Mouse (Mus musculus) hindbrain, embryonic 13.5 days (tissue): ENCODE measurements around the gene Cryge. TPM values are rescaled to one million over a fixed set of nuclear protein-coding genes. Genes with fewer than 3 reads are reported as not detected.
"Not testable (repeated sequence)": the region's sequence is repeated elsewhere in the genome, so short reads cannot be mapped to it uniquely, and the experiment has no call there.

Source experiments
- ATAC-seq: fragments of 200-750 bp; cut with Nextera tagmentation; 2 replicates; pipeline ENCODE4 v1.8.0; 2017; ENCODE audit warnings: moderate TSS enrichment; ENCODE audit not compliant: low FRiP score
- H3K27ac ChIP-seq: fragments of 300-500 bp; sonication (generic); 2 replicates; pipeline ENCODE4 v1.5.1; 2015; ENCODE audit warnings: inconsistent platforms, mild to moderate bottlenecking, moderate library complexity
- H3K27me3 ChIP-seq: fragments of 300-500 bp; sonication (generic); 2 replicates; pipeline ENCODE4 v1.6.1; 2015; ENCODE audit warnings: mild to moderate bottlenecking, inconsistent platforms
- H3K36me3 ChIP-seq: fragments of 300-500 bp; sonication (generic); 2 replicates; pipeline ENCODE4 v1.6.1; 2015; ENCODE audit warnings: mild to moderate bottlenecking, inconsistent platforms
- H3K4me1 ChIP-seq: fragments of 300-500 bp; sonication (generic); replicated peaks from 2 replicates; pipeline ENCODE4 v1.6.1; 2015; ENCODE audit warnings: inconsistent platforms
- H3K4me2 ChIP-seq: fragments of 300-500 bp; sonication (generic); 2 replicates; pipeline ENCODE4 v1.6.1; 2015; ENCODE audit warnings: inconsistent platforms, mild to moderate bottlenecking, moderate library complexity
- H3K4me3 ChIP-seq: fragments of 300-500 bp; sonication (generic); 2 replicates; pipeline ENCODE4 v1.5.1; 2015; ENCODE audit warnings: mild to moderate bottlenecking, inconsistent platforms
- H3K9ac ChIP-seq: fragments of 300-500 bp; sonication (generic); 2 replicates; pipeline ENCODE4 v1.6.1; 2015; ENCODE audit warnings: mild to moderate bottlenecking, inconsistent platforms
- H3K9me3 ChIP-seq: fragments of 300-500 bp; sonication (generic); 2 replicates; pipeline ENCODE4 v1.6.1; 2016; ENCODE audit warnings: inconsistent platforms
- WGBS: fragments of 180-500 bp; shearing (Covaris S2); methylation state at CpG from one replicate; pipeline ENCODE4 v1.1.7; 2015; 5-methylcytosine and 5-hydroxymethylcytosine counted together
- polyA plus RNA-seq: library from polyadenylated mRNA; unstranded; fragments of >200 nt; fragmentation: Nextera tagmentation; extraction: Ambion mirVana; gene quantifications from 2 replicates; pipeline ENCODE4 v1.2.1, GENCODE M21; 2015

Gene Cryge
- polyA plus RNA-seq = not detected in 2 replicates

DNA sequence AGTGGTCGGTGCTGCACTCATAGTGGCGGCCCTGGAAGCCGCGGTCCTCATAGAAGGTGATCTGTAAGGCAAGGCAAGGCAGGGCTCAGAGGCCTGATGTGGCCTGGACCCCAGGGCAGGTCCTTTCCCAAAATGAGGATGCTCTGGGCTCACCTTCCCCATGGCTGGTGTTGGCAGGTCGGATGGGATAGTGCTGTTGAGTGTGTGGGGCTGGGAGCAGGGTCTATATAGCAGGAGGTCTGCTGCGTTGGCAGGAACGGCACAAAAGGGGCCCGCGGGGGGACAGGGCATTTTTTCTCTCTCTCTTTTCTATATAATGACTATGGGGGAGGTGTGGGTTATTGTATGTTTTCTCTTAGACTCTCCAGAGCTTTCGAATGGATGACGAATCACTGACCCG, at the start of gene Cryge:
TSS of gene Cryge (minus strand) at position 198 of the 400 bp plus-strand sequence.
- WGBS = 49% methylated on average over 12 of the region's 12 CpGs
- not testable (repeated sequence) for H3K9me3 ChIP-seq, H3K27ac ChIP-seq, H3K27me3 ChIP-seq, ATAC-seq, H3K4me3 ChIP-seq, H3K36me3 ChIP-seq, H3K4me2 ChIP-seq, H3K4me1 ChIP-seq, H3K9ac ChIP-seq

DNA sequence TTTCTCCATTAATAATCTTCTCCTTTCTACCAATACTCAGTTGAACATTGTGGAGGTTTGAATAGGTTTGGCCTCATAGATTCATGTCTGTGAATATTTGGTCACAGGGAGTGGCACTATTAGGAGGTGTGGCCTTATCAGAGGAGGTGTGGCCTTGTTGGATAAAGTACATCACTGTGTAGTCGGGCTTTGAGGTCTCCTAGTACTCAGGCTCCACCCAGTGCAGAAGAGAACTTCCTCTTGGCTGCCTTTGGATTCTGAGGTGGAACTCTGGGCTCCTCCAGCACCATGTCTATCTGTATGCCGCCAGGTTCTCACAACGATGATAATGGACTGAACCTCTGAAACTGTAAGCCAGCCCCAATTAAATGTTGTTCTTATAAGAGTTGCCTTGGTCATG, 46.0 kb upstream of the Cryge start:
- Histone ChIP-seq H3K9ac (no peak overlapping the region), H3K36me3 (no peaks in the 10 kb centered on the region), H3K9me3 (no peaks in the 10 kb centered on the region), H3K4me1 (no peaks in the 10 kb centered on the region), H3K27ac (no peak overlapping the region), H3K4me2 (no peak overlapping the region), H3K4me3 (no peak overlapping the region), H3K27me3 (no peaks in the 10 kb centered on the region)
- WGBS = 90% methylated on average over 3 of the region's 3 CpGs
- no peak for ATAC-seq

DNA sequence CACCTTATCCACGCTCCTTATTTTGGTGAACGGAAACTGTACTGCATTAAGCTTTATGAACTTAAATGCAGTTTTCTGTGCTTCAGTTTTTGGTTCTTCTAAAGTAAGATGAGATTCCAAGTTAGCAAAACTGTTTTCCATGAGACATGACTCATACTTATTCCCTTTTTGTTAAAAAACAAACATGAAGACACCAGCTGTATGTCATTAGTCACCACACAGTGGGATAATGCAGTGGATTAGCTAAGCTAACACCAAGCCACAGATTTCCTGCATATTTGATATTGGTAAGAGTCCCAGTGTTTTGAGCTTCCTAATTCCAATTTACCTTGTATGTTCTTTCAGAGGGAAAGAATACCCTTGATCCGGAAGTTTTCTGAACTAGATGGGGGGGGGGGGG, 40.6 kb upstream of the Cryge start:
- Histone ChIP-seq H3K4me2 (no peak overlapping the region), H3K4me3 (no peak overlapping the region), H3K36me3 (no peaks in the 10 kb centered on the region), H3K4me1 (no peaks in the 10 kb centered on the region), H3K9me3 (no peaks in the 10 kb centered on the region), H3K9ac (no peak overlapping the region), H3K27ac (no peak overlapping the region), H3K27me3 (no peaks in the 10 kb centered on the region)
- WGBS = 93% methylated on average over 3 of the region's 3 CpGs
- ATAC-seq = no peak

DNA sequence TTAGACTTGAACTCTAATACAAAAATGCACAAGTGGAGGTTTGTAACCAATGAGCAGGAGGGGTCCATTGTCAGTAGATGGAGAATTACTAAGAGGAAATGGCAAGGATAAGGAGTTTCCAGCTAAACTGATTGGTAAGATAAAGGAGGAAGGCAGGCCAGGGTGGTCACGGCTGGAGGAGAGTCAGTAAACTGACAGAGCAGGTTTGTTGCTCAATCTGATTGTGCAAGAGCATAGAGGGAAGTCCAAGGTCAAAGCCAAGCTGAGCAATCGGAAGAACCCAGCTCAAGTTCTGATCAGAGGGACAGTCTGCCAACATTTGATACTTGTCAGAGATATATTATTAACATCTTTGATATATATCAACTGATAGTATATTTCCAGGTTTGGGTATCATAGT, 39.4 kb upstream of the Cryge start:
- no peak overlapping the region for H3K27ac ChIP-seq
- H3K36me3 ChIP-seq = no peaks in the 10 kb centered on the region
- no peaks in the 10 kb centered on the region for H3K4me1 ChIP-seq
- ATAC-seq = no peak
- no peak overlapping the region for H3K4me3 ChIP-seq
- H3K9me3 ChIP-seq = no peaks in the 10 kb centered on the region
- H3K9ac ChIP-seq = no peak overlapping the region
- H3K27me3 ChIP-seq = no peaks in the 10 kb centered on the region
- WGBS = 82% methylated on average over 2 of the region's 2 CpGs
- no peak overlapping the region for H3K4me2 ChIP-seq

DNA sequence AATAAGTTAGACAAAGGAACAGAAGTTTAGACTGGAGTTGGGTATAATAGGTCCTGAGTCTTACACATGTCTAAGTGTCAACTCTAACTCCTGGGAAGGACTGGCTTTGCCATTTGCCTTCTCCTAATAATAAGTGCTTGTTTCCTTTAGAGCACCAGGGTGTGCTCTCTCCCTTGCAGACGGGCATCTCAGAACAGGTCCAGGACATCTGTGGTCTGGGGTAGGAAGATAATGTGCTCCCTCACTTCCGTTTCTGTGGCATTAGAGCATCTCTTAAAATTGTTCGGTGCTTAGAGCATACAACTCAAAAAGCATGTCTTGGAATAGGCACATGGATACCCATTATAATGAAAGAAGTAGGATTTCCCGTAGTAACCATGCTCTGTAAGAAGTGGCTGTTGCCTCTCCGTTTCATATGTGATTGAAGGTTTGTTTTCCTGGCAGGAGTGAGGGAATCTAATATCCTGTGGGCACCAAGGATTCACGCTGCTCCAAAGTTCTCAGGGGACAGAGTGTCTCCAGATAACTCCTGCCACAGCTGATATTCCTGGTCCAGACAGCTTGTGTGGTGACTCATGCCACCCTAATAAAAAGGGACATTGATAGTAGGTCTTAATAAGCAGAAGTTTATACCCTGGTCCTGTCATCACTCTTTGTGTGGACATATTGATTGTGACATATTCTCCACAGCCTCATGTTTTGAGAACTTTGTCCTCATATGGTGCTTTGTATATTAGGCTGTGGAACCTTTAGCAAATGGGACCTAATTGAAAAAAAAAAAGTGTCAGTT, 37.8 kb upstream of the Cryge start:
- Histone ChIP-seq H3K27ac (no peak overlapping the region), H3K27me3 (no peaks in the 10 kb centered on the region), H3K9ac (no peak overlapping the region), H3K9me3 (no peaks in the 10 kb centered on the region), H3K36me3 (no peaks in the 10 kb centered on the region), H3K4me1 (no peaks in the 10 kb centered on the region), H3K4me2 (no peak overlapping the region), H3K4me3 (no peak overlapping the region)
- WGBS = 85% methylated on average over 6 of the region's 6 CpGs
- no peak for ATAC-seq

DNA sequence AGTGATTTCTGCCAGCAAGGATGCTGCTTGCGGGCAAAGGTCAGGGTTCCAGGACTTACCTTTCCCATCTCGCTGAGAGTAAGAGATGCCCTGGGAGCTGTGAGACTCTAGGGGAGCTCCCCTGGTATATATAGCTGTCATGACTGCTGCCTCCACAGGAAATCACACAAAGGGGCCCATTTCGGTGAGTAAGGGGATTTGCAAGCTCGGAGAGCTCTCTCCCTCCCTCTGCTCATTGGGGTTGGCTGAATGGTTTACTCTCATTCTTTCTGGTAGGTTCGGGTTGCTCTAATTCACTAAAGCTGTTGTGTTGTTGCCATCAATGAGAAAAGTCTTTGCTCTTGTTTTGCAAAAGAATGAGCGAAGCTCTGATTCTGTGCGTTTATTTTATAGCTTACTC, 31.2 kb upstream of the Cryge start, which contains the start of gene Crygb:
TSS of gene Crygb (minus strand) at position 101 of the 400 bp plus-strand sequence.
- Histone ChIP-seq H3K9me3 (no peaks in the 10 kb centered on the region), H3K27me3 (no peaks in the 10 kb centered on the region), H3K4me1 (no peaks in the 10 kb centered on the region), H3K36me3 (no peaks in the 10 kb centered on the region), H3K27ac (no peak within 1 kb of the TSS), H3K4me2 (no peak within 1 kb of the TSS), H3K4me3 (no peak within 1 kb of the TSS), H3K9ac (no peak within 1 kb of the TSS)
- 32% methylated on average over 7 of the region's 7 CpGs for WGBS
- ATAC-seq = no peak

DNA sequence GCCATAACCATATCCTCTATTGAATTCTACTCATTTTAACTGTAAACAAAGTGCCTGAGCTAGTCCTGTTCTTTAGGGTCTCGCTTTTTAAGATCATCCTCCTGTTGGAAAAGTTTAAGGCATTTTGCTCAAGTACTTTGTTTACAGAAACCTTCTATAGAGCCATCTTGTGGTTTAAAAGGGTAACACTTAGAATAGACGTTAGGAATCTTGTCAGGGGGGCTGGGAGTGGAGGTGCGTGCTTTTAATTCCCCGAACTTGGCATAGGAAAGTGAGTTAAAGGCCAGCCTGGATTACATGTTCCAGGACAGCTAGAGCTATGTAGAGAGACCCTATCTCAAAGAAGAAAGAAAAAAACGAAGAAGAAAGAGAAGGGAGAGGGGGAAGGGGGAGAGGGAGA, 24.7 kb upstream of the Cryge start:
- Histone ChIP-seq H3K27ac (no peak overlapping the region), H3K36me3 (no peaks in the 10 kb centered on the region), H3K4me1 (no peaks in the 10 kb centered on the region), H3K4me3 (no peak overlapping the region), H3K9me3 (no peaks in the 10 kb centered on the region), H3K27me3 (no peaks in the 10 kb centered on the region), H3K4me2 (no peak overlapping the region), H3K9ac (no peak overlapping the region)
- ATAC-seq = no peak
- 27% methylated on average over 5 of the region's 5 CpGs for WGBS

DNA sequence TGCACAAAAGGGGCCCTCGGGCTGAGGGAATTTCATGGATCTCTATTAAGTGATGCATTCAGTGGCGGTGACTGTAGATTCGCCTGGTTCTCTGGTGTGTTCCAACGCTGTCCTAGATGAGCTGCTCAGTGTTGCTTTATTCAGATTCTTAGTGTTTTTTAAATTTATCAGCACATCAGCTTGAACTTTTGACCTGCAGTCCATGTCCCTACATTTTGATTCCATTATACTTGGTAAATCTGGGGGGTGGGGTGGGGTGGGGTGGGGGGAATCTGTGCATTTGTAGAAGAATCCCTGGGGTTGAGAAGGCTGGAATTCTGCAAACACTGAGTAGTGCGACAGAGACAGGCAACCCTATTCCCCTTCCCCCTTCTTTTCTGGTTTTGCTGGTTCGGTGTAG, 22.6 kb upstream of the Cryge start, which contains the start of gene Crygc:
TSS of gene Crygc (minus strand) at position 101 of the 400 bp plus-strand sequence.
- no peaks in the 10 kb centered on the region for H3K9me3 ChIP-seq
- H3K27me3 ChIP-seq = no peaks in the 10 kb centered on the region
- whole genome bisulfite sequencing = 57% methylated on average over 6 of the region's 6 CpGs
- H3K36me3 ChIP-seq = no peaks in the 10 kb centered on the region
- no peak within 1 kb of the TSS for H3K4me2 ChIP-seq
- no peaks in the 10 kb centered on the region for H3K4me1 ChIP-seq
- H3K27ac ChIP-seq = no peak within 1 kb of the TSS
- no peak for ATAC-seq
- no peak within 1 kb of the TSS for H3K9ac ChIP-seq
- no peak within 1 kb of the TSS for H3K4me3 ChIP-seq

DNA sequence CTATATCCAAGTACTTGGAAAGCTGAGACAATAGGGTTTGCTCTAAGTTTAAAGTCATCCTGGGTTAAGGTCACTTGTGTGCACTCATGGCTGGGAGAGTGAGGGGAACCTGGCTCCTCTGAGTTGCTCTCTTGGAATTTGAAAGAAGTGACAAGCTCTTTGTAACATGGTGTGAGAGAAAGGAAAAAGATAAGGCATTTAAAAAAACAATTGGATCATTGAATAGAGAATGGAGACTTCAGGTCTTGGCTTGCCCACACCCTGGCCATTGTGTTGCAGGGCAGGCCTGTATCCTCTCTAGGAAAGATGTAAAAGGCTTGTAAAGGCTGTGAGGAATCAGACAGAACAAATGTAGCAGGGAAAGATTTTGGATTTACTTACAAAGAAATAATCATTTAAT, 16.9 kb upstream of the Cryge start:
- H3K4me2 ChIP-seq = no peak overlapping the region
- no peaks in the 10 kb centered on the region for H3K9me3 ChIP-seq
- no peaks in the 10 kb centered on the region for H3K4me1 ChIP-seq
- H3K4me3 ChIP-seq = no peak overlapping the region
- ATAC-seq = no peak
- no peak overlapping the region for H3K9ac ChIP-seq
- H3K27ac ChIP-seq = no peak overlapping the region
- no peaks in the 10 kb centered on the region for H3K36me3 ChIP-seq
- no peaks in the 10 kb centered on the region for H3K27me3 ChIP-seq

DNA sequence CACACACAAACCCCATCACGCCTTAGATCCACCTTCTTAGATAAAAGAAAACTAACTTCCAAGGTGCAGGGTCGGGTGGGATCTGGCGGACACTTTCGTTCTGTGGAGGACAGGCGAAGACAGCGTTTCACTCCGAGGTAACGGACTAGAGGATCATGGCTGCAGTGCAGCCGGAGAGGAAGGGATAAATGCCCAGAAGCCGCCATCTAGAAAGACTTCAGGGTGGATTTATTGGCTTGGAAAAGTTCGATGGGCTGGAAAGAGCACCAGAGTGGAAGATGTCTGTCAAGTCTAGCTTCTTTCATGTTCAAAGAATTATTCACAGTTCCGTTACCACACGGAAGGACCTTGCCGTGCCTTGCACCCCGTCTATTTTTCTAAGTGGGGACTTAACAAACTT, 13.3 kb upstream of the Cryge start:
- 80% methylated on average over 15 of the region's 15 CpGs for WGBS
- Histone ChIP-seq H3K4me3 (no peak overlapping the region), H3K36me3 (no peaks in the 10 kb centered on the region), H3K9ac (no peak overlapping the region), H3K27ac (no peak overlapping the region), H3K4me1 (no peaks in the 10 kb centered on the region), H3K9me3 (no peaks in the 10 kb centered on the region), H3K4me2 (no peak overlapping the region), H3K27me3 (no peaks in the 10 kb centered on the region)
- no peak for ATAC-seq

DNA sequence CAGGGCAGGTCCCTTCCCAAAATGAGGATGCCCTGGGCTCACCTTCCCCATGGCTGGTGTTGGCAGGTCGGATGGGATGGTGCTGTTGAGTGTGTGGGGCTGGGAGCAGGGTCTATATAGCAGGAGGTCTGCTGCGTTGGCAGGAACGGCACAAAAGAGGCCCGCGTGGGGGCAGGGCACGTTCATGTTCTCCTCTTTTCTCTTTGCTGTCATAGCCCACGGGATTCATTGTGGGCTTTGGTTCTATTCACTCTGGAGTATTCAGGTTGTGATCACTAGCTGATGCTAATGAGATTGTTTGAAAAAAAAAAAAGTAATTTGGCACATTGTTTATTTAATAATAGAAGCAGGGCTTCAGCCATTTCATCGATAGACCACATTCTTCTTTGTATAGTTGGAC, 12.4 kb upstream of the Cryge start, which contains the start of gene Crygd:
TSS of gene Crygd (minus strand) at position 101 of the 400 bp plus-strand sequence.
- H3K9ac ChIP-seq = no peak within 1 kb of the TSS
- no peaks in the 10 kb centered on the region for H3K9me3 ChIP-seq
- no peak for ATAC-seq
- H3K27ac ChIP-seq = no peak within 1 kb of the TSS
- WGBS = 50% methylated on average over 8 of the region's 8 CpGs
- H3K4me1 ChIP-seq = no peaks in the 10 kb centered on the region
- no peaks in the 10 kb centered on the region for H3K36me3 ChIP-seq
- no peaks in the 10 kb centered on the region for H3K27me3 ChIP-seq
- no peak within 1 kb of the TSS for H3K4me2 ChIP-seq
- no peak within 1 kb of the TSS for H3K4me3 ChIP-seq

DNA sequence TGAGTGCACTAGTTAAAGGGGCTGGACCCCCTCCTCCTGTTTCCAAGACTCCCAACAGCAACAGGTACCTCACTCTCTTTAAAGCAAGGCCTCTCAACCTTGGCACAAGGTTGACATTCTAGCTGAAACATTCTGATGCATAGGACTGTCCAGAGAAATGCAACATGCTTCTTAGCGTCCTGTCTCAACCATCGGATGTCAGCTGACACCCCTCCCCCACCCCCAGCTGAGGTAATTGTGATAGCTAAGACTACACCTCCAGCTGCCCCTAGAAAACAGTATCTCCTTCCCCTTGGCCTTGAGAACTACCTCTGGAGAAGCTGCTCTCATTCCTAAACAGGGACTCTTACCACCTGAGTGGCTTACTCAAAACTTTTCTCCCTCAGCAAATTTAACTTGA, 1.2 kb upstream of the Cryge start:
- H3K9ac ChIP-seq = no peak overlapping the region
- no peaks in the 10 kb centered on the region for H3K36me3 ChIP-seq
- H3K4me1 ChIP-seq = no peaks in the 10 kb centered on the region
- H3K4me2 ChIP-seq = no peak overlapping the region
- ATAC-seq = no peak
- peaks cover 9% of the 10 kb centered on the region; the same call in 1 of the 2 replicates for H3K27me3 ChIP-seq
- no peak overlapping the region for H3K4me3 ChIP-seq
- H3K9me3 ChIP-seq = no peaks in the 10 kb centered on the region; the same call in 1 of the 2 replicates
- WGBS = 40% methylated on average over 2 of the region's 2 CpGs
- no peak overlapping the region for H3K27ac ChIP-seq

DNA sequence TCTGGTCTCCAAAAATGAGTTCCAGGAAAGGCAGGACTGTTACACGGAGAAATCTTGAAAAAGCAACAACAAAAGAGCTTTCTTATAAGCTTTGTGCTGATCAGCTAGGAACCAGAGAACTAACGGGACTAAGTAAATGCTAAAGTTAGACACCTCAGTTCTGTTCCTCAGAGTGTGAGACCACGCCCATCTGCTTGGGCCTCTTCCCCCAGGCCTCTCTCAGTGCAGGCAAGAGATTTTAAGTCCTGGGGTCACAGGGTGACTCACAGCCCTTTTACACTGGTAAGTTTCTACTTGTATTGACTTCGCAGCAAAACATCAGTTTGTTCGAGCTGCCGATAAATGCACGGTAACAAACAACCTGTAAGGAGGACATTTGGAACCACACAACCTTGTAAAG, 747 bp upstream of the Cryge start:
- no peak overlapping the region for H3K27ac ChIP-seq
- no peaks in the 10 kb centered on the region; the same call in 1 of the 2 replicates for H3K9me3 ChIP-seq
- H3K4me1 ChIP-seq = no peaks in the 10 kb centered on the region
- H3K36me3 ChIP-seq = no peaks in the 10 kb centered on the region
- H3K4me3 ChIP-seq = no peak overlapping the region
- H3K27me3 ChIP-seq = peaks cover 9% of the 10 kb centered on the region; the same call in 1 of the 2 replicates
- H3K9ac ChIP-seq = no peak overlapping the region
- WGBS = 53% methylated on average over 7 of the region's 7 CpGs
- no peak overlapping the region for H3K4me2 ChIP-seq
- ATAC-seq = no peak
